Comparison of ENCODE assay signal across 12 mouse cellular contexts in the genomic region with DNA sequence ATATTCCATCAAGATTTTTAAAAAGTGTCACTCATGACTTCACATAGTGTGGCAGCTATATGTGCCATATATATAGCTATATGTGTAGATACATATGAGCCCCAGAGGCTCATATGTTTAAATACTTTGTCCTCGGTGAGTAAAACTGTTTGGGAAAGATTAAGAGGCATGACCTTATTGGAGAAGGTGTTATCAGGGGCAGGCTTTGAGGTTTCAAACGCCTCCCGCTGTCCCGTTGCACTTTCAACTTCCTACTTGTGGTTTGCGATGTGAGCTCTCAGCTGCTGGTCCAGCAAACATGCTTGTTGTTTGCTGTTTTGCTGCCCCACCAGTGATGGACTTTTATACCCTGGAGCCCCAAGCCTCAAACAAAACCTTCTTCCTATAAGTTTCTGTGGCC. TPM values are rescaled to one million over a fixed set of nuclear protein-coding genes. Genes with fewer than 3 reads are reported as not detected.
"Had no signal": no experiment of that assay in that cellular context is flagged by ENCODE, and none has a peak within 500 bp of the region (broad histone marks: within the 10 kb centered on the region; RNA-seq: fewer than 3 reads in every experiment).

No protein-coding gene starts in this region.

- ATAC-seq: midbrain, embryonic 13.5 days had no signal

- H3K27me3 ChIP-seq: limb, embryonic 12.5 days; midbrain, embryonic 13.5 days; neural tube, embryonic 15.5 days had no signal

- DNase-seq: kidney, postnatal 10 days; kidney, postnatal 4 days; lung, adult 18-20 months; right cerebral cortex, adult 18-20 months; right cerebral cortex, postnatal 25 days; thymus, postnatal 4 days had no signal

- H3K4me2 ChIP-seq: limb, embryonic 12.5 days; midbrain, embryonic 13.5 days; neural tube, embryonic 15.5 days had no signal

- H3K27ac ChIP-seq: layer of hippocampus, adult 2 months; limb, embryonic 12.5 days; midbrain, embryonic 13.5 days; neural tube, embryonic 15.5 days had no signal

- H3K9ac ChIP-seq: limb, embryonic 12.5 days; midbrain, embryonic 13.5 days; neural tube, embryonic 15.5 days had no signal

- H3K36me3 ChIP-seq: limb, embryonic 12.5 days; midbrain, embryonic 13.5 days; neural tube, embryonic 15.5 days had no signal

- H3K4me1 ChIP-seq: limb, embryonic 12.5 days; midbrain, embryonic 13.5 days; neural tube, embryonic 15.5 days had no signal

- H3K4me3 ChIP-seq: layer of hippocampus, adult 2 months; limb, embryonic 12.5 days; midbrain, embryonic 13.5 days; myocyte; neural tube, embryonic 15.5 days had no signal

RNA-seq across cellular contexts. Expression of a gene that starts 40.1 kb away (rescaled TPM):
- polyA plus RNA-seq: liver, adult 2 months; myocyte had no signal
